Mouse (Mus musculus): ENCODE data around the gene Lrrc49. TPM values are rescaled to one million over a fixed set of nuclear protein-coding genes. Genes with fewer than 3 reads are reported as not detected.

The Lrrc49 gene
- polyA plus RNA-seq, 1 experiment from 2014 or later = 20.3 TPM

GRCm38 (mm10) chr9:60571041-60571440 lies 116.9 kb downstream of the Lrrc49 start:
- ATAC-seq (ENCODE audit: insufficient number of reproducible peaks, insufficient read depth, low FRiP score, low TSS enrichment, low read depth) = no peak
- Histone ChIP-seq H3K9me3 (no peaks in the 10 kb centered on the region), H3K4me3 (replicated peaks) (no peak overlapping the region), H3K27me3 (no peaks in the 10 kb centered on the region), H3K4me1 (replicated peaks) (no peaks in the 10 kb centered on the region), H3K36me3 (no peaks in the 10 kb centered on the region), H3K4me2 (no peak overlapping the region), H3K9ac (replicated peaks) (no peak overlapping the region), H3K27ac (no peak overlapping the region)
- WGBS = 71% methylated on average over 4 of the region's 4 CpGs

GRCm38 (mm10) chr9:60569366-60569765 lies 118.6 kb downstream of the Lrrc49 start:
- H3K9ac ChIP-seq (replicated peaks) = no peak overlapping the region
- no peaks in the 10 kb centered on the region for H3K36me3 ChIP-seq
- H3K9me3 ChIP-seq = no peaks in the 10 kb centered on the region
- no peak overlapping the region for H3K27ac ChIP-seq
- 64% methylated on average over 2 of the region's 2 CpGs for WGBS
- no peaks in the 10 kb centered on the region for H3K27me3 ChIP-seq
- no peak for ATAC-seq (ENCODE audit: insufficient number of reproducible peaks, insufficient read depth, low FRiP score, low TSS enrichment, low read depth)
- no peak overlapping the region for H3K4me2 ChIP-seq
- H3K4me3 ChIP-seq (replicated peaks) = no peak overlapping the region
- H3K4me1 ChIP-seq (replicated peaks) = no peaks in the 10 kb centered on the region

GRCm38 (mm10) chr9:60563809-60564208 lies 124.1 kb downstream of the Lrrc49 start:
- H3K4me3 ChIP-seq (replicated peaks) = no peak overlapping the region
- no peak for ATAC-seq (ENCODE audit: insufficient number of reproducible peaks, insufficient read depth, low FRiP score, low TSS enrichment, low read depth)
- no peaks in the 10 kb centered on the region for H3K27me3 ChIP-seq
- WGBS = 96% methylated on average over 7 of the region's 7 CpGs
- peaks cover 23% of the 10 kb centered on the region for H3K4me1 ChIP-seq (replicated peaks)
- H3K9ac ChIP-seq (replicated peaks) = no peak overlapping the region
- H3K36me3 ChIP-seq = no peaks in the 10 kb centered on the region
- H3K4me2 ChIP-seq = no peak overlapping the region
- H3K27ac ChIP-seq = no peak overlapping the region
- no peaks in the 10 kb centered on the region for H3K9me3 ChIP-seq

- Histone ChIP-seq H3K27ac (peak overlapping the region; percentile 72), H3K4me3 (replicated peaks) (peak overlapping the region; percentile 27), H3K27me3 (no peaks in the 10 kb centered on the region), H3K9me3 (no peaks in the 10 kb centered on the region), H3K9ac (replicated peaks) (no peak overlapping the region), H3K4me1 (replicated peaks) (peaks cover 23% of the 10 kb centered on the region), H3K4me2 (peak overlapping the region; percentile 57), H3K36me3 (no peaks in the 10 kb centered on the region)
- WGBS = 12% methylated on average over 20 of the region's 20 CpGs
- ATAC-seq (ENCODE audit: insufficient number of reproducible peaks, insufficient read depth, low FRiP score, low TSS enrichment, low read depth) = peak; percentile 84
Observed at GRCm38 (mm10) chr9:60562443-60563371, 125.3 kb downstream of the Lrrc49 start.

GRCm38 (mm10) chr9:60561641-60562289 lies 126.2 kb downstream of the Lrrc49 start:
- Histone ChIP-seq H3K27ac (peak overlapping the region; percentile 72), H3K9me3 (no peaks in the 10 kb centered on the region), H3K4me3 (replicated peaks) (no peak overlapping the region; the same call in 1 of the 2 replicates), H3K27me3 (no peaks in the 10 kb centered on the region), H3K4me1 (replicated peaks) (peaks cover 23% of the 10 kb centered on the region), H3K4me2 (peak overlapping the region; percentile 57), H3K36me3 (no peaks in the 10 kb centered on the region), H3K9ac (replicated peaks) (no peak overlapping the region)
- no peak for ATAC-seq (ENCODE audit: insufficient number of reproducible peaks, insufficient read depth, low FRiP score, low TSS enrichment, low read depth)
- 42% methylated on average over 8 of the region's 9 CpGs for WGBS

- Histone ChIP-seq H3K4me1 (replicated peaks) (peaks cover 26% of the 10 kb centered on the region), H3K4me3 (replicated peaks) (no peak overlapping the region), H3K9me3 (peaks cover 3% of the 10 kb centered on the region; the same call in 1 of the 2 replicates), H3K27me3 (no peaks in the 10 kb centered on the region), H3K4me2 (no peak overlapping the region), H3K9ac (replicated peaks) (no peak overlapping the region), H3K36me3 (no peaks in the 10 kb centered on the region), H3K27ac (no peak overlapping the region)
- ATAC-seq (ENCODE audit: insufficient number of reproducible peaks, insufficient read depth, low FRiP score, low TSS enrichment, low read depth) = no peak
- WGBS = 68% methylated on average over 3 of the region's 3 CpGs
Observed at GRCm38 (mm10) chr9:60558507-60558906, 129.5 kb downstream of the Lrrc49 start.

- peaks cover 3% of the 10 kb centered on the region; the same call in 1 of the 2 replicates for H3K9me3 ChIP-seq
- H3K4me3 ChIP-seq (replicated peaks) = no peak overlapping the region
- 0 out of 2 replicates have a peak, but pooled peaks cover 3% of the 10 kb centered on the region for H3K4me1 ChIP-seq (replicated peaks)
- no peaks in the 10 kb centered on the region for H3K27me3 ChIP-seq
- 93% methylated on average over 4 of the region's 4 CpGs for WGBS
- H3K4me2 ChIP-seq = no peak overlapping the region
- no peak for ATAC-seq (ENCODE audit: insufficient number of reproducible peaks, insufficient read depth, low FRiP score, low TSS enrichment, low read depth)
- H3K36me3 ChIP-seq = no peaks in the 10 kb centered on the region
- H3K27ac ChIP-seq = no peak overlapping the region
- no peak overlapping the region for H3K9ac ChIP-seq (replicated peaks)
Observed at GRCm38 (mm10) chr9:60551238-60551637, 136.7 kb downstream of the Lrrc49 start.

GRCm38 (mm10) chr9:60548182-60548581 lies 139.8 kb downstream of the Lrrc49 start:
- Histone ChIP-seq H3K27me3 (no peaks in the 10 kb centered on the region), H3K4me1 (replicated peaks) (peaks cover 7% of the 10 kb centered on the region; the same call in 1 of the 2 replicates), H3K4me2 (no peak overlapping the region), H3K9me3 (no peaks in the 10 kb centered on the region), H3K9ac (replicated peaks) (no peak overlapping the region), H3K27ac (no peak overlapping the region), H3K4me3 (replicated peaks) (no peak overlapping the region), H3K36me3 (no peaks in the 10 kb centered on the region)
- WGBS = 38% methylated on average over 4 of the region's 4 CpGs
- ATAC-seq (ENCODE audit: insufficient number of reproducible peaks, insufficient read depth, low FRiP score, low TSS enrichment, low read depth) = no peak

GRCm38 (mm10) chr9:60546169-60546568 lies 141.8 kb downstream of the Lrrc49 start:
- ATAC-seq (ENCODE audit: insufficient number of reproducible peaks, insufficient read depth, low FRiP score, low TSS enrichment, low read depth) = no peak
- Histone ChIP-seq H3K36me3 (no peaks in the 10 kb centered on the region), H3K4me3 (replicated peaks) (no peak overlapping the region), H3K4me2 (no peak overlapping the region), H3K4me1 (replicated peaks) (peaks cover 7% of the 10 kb centered on the region; the same call in 1 of the 2 replicates), H3K27me3 (no peaks in the 10 kb centered on the region), H3K9me3 (no peaks in the 10 kb centered on the region), H3K27ac (no peak overlapping the region), H3K9ac (replicated peaks) (no peak overlapping the region)
- WGBS = 85% methylated on average over 2 of the region's 2 CpGs

- peaks cover 7% of the 10 kb centered on the region; the same call in 1 of the 2 replicates for H3K4me1 ChIP-seq (replicated peaks)
- H3K4me2 ChIP-seq = no peak overlapping the region
- H3K27ac ChIP-seq = no peak overlapping the region
- no peaks in the 10 kb centered on the region for H3K9me3 ChIP-seq
- no peaks in the 10 kb centered on the region for H3K36me3 ChIP-seq
- ATAC-seq (ENCODE audit: insufficient number of reproducible peaks, insufficient read depth, low FRiP score, low TSS enrichment, low read depth) = no peak
- no peaks in the 10 kb centered on the region for H3K27me3 ChIP-seq
- H3K9ac ChIP-seq (replicated peaks) = no peak overlapping the region
- WGBS = 80% methylated on average over 13 of the region's 13 CpGs
- no peak overlapping the region for H3K4me3 ChIP-seq (replicated peaks)
Observed at GRCm38 (mm10) chr9:60545361-60546096, 142.4 kb downstream of the Lrrc49 start.
